Mouse (Mus musculus) CH12.LX (cell line): ENCODE results near the gene Acyp1. TPM values are rescaled to one million over a fixed set of nuclear protein-coding genes. Genes with fewer than 3 reads are reported as not detected.
A peak's percentile ranks its signal among the peaks of the same experiment; 100 is the strongest.

Experiments used
- DNase-seq: peaks from one replicate; pipeline ENCODE4 v3.0.0-alpha.2; 2013; ENCODE audit errors: extremely low read depth
- H3K27ac ChIP-seq: 2 replicates; pipeline ENCODE4 v1.5.1; 2012; ENCODE audit warnings: low read depth, mild to moderate bottlenecking, control low read depth, moderate library complexity; ENCODE audit not compliant: insufficient read depth
- H3K27me3 ChIP-seq: replicated peaks from 2 replicates; pipeline ENCODE3; 2012; ENCODE audit warnings: inconsistent platforms
- H3K36me3 ChIP-seq, 2 experiments: replicated peaks in 1 of 2; 2 replicates each; pipeline versions ENCODE3 to v1.6.1; 2012; ENCODE audit warnings: inconsistent platforms in 1 of 2, low read length in 1 of 2, mild to moderate bottlenecking in 1 of 2, mixed read lengths in 1 of 2, moderate library complexity in 1 of 2; ENCODE audit not compliant: control insufficient read depth in 1 of 2, insufficient read depth in 1 of 2
- H3K4me1 ChIP-seq, 2 experiments: 2 replicates each; pipeline ENCODE4 v1.6.1; 2012; ENCODE audit warnings: inconsistent platforms in 1 of 2, moderate library complexity in 1 of 2; ENCODE audit not compliant: insufficient read depth in 2 of 2, control insufficient read depth in 1 of 2
- H3K4me2 ChIP-seq: 2 replicates; pipeline ENCODE4 v1.6.1; 2012; ENCODE audit warnings: low read depth, mild to moderate bottlenecking, control low read depth; ENCODE audit not compliant: poor library complexity, insufficient read depth, severe bottlenecking
- H3K4me3 ChIP-seq, 3 experiments: fragments of 150-350 bp in 1 of 3; sonication (generic) in 1 of 3; replicated peaks in 1 of 3; 2 replicates each; pipeline versions ENCODE3 to v1.5.1; 2011 to 2012; ENCODE audit warnings: low read depth in 2 of 3, low read length in 2 of 3, mild to moderate bottlenecking in 2 of 3, moderate library complexity in 2 of 3, control low read depth in 1 of 3, improper control_type of control experiment in 1 of 3, inconsistent platforms in 1 of 3, mixed read lengths in 1 of 3; ENCODE audit not compliant: poor library complexity in 1 of 3
- H3K79me2 ChIP-seq: replicated peaks from 2 replicates; pipeline ENCODE4 v1.6.1; 2012; ENCODE audit warnings: mild to moderate bottlenecking, moderate library complexity; ENCODE audit not compliant: control insufficient read depth, poor library complexity, insufficient read depth, severe bottlenecking; ENCODE audit errors: extremely low read depth
- H3K9ac ChIP-seq: 2 replicates; pipeline ENCODE4 v1.6.1; 2012; ENCODE audit warnings: low read depth, mild to moderate bottlenecking, control low read depth, moderate library complexity; ENCODE audit not compliant: insufficient read depth
- H3K9me3 ChIP-seq: replicated peaks from 2 replicates; pipeline ENCODE3; 2012; ENCODE audit warnings: low read length, inconsistent platforms, mixed read lengths
- BHLHE40 ChIP-seq: IDR thresholded peaks from 2 replicates; pipeline ENCODE4 v1.6.1; 2011; ENCODE audit warnings: mild to moderate bottlenecking, low read depth, low read length, improper control_type of control experiment
- CHD1 ChIP-seq: IDR thresholded peaks from 2 replicates; pipeline ENCODE4 v1.6.1; 2012; ENCODE audit warnings: low read depth, low read length, improper control_type of control experiment, inconsistent platforms
- CHD2 ChIP-seq: IDR thresholded peaks from 2 replicates; pipeline ENCODE4 v1.6.1; 2011; ENCODE audit warnings: low read length, improper control_type of control experiment
- CTCF ChIP-seq, 2 experiments: IDR thresholded peaks in 1 of 2; conservative IDR thresholded peaks in 1 of 2; 2 replicates each; pipeline ENCODE4 v1.5.1; 2011 to 2012; ENCODE audit warnings: low read depth in 2 of 2, low read length in 2 of 2, improper control_type of control experiment in 1 of 2, inconsistent platforms in 1 of 2, mild to moderate bottlenecking in 1 of 2, moderate library complexity in 1 of 2
- E2F4 ChIP-seq: IDR thresholded peaks from 2 replicates; pipeline ENCODE4 v1.6.1; 2011; ENCODE audit warnings: low read depth, low read length, improper control_type of control experiment; ENCODE audit not compliant: insufficient replicate concordance
- ELF1 ChIP-seq: IDR thresholded peaks from 2 replicates; pipeline ENCODE4 v1.6.1; 2014; ENCODE audit warnings: low read depth, mild to moderate bottlenecking, inconsistent platforms, low read length, improper control_type of control experiment
- EP300 ChIP-seq: IDR thresholded peaks from 2 replicates; pipeline ENCODE4 v1.6.1; 2011; ENCODE audit warnings: low read length, improper control_type of control experiment
- ETS1 ChIP-seq: conservative IDR thresholded peaks from 2 replicates; pipeline ENCODE4 v1.6.1; 2012; ENCODE audit warnings: low read depth, mild to moderate bottlenecking, inconsistent platforms, low read length, improper control_type of control experiment, moderate library complexity
- GABPA ChIP-seq: IDR thresholded peaks from 2 replicates; pipeline ENCODE4 v1.6.1; 2012; ENCODE audit warnings: low read depth, low read length, improper control_type of control experiment, inconsistent platforms; ENCODE audit not compliant: insufficient replicate concordance
- HCFC1 ChIP-seq: IDR thresholded peaks from 2 replicates; pipeline ENCODE4 v1.6.1; 2012; ENCODE audit warnings: low read depth, mild to moderate bottlenecking, inconsistent platforms, low read length, improper control_type of control experiment
- IRF4 ChIP-seq: IDR thresholded peaks from 2 replicates; pipeline ENCODE4 v1.6.1; 2014; ENCODE audit warnings: low read depth, mild to moderate bottlenecking, inconsistent platforms, low read length, improper control_type of control experiment
- JUN ChIP-seq: IDR thresholded peaks from 2 replicates; pipeline ENCODE4 v1.6.1; 2011; ENCODE audit warnings: low read depth, mild to moderate bottlenecking, low read length, improper control_type of control experiment, moderate library complexity; ENCODE audit not compliant: insufficient read depth
- JUND ChIP-seq: conservative IDR thresholded peaks from 2 replicates; pipeline ENCODE4 v1.6.1; 2011; ENCODE audit warnings: low read depth, low read length, improper control_type of control experiment
- KAT2A ChIP-seq: IDR thresholded peaks from 2 replicates; pipeline ENCODE4 v1.6.1; 2012; ENCODE audit warnings: low read length, improper control_type of control experiment, inconsistent platforms; ENCODE audit not compliant: insufficient replicate concordance
- MAFK ChIP-seq: IDR thresholded peaks from 2 replicates; pipeline ENCODE4 v1.6.1; 2011; ENCODE audit warnings: low read length, improper control_type of control experiment; ENCODE audit not compliant: insufficient replicate concordance
- MAX ChIP-seq: IDR thresholded peaks from 2 replicates; pipeline ENCODE4 v1.6.1; 2011; ENCODE audit warnings: low read length, improper control_type of control experiment
- MAZ ChIP-seq: IDR thresholded peaks from 2 replicates; pipeline ENCODE4 v1.6.1; 2012; ENCODE audit warnings: low read depth, mild to moderate bottlenecking, inconsistent platforms, low read length, improper control_type of control experiment, moderate library complexity
- MEF2A ChIP-seq: IDR thresholded peaks from 2 replicates; pipeline ENCODE4 v1.6.1; 2014; ENCODE audit warnings: low read depth, mild to moderate bottlenecking, inconsistent platforms, low read length, improper control_type of control experiment, borderline replicate concordance
- MXI1 ChIP-seq: IDR thresholded peaks from 2 replicates; pipeline ENCODE4 v1.6.1; 2011; ENCODE audit warnings: mild to moderate bottlenecking, low read depth, low read length, improper control_type of control experiment
- MYC ChIP-seq: IDR thresholded peaks from 2 replicates; pipeline ENCODE4 v1.6.1; 2011; ENCODE audit warnings: low read depth, mild to moderate bottlenecking, improper control_type of control experiment, low read length
- NELFE ChIP-seq: IDR thresholded peaks from 2 replicates; pipeline ENCODE4 v1.6.1; 2011; ENCODE audit warnings: low read depth, low read length, improper control_type of control experiment
- NRF1 ChIP-seq: IDR thresholded peaks from 2 replicates; pipeline ENCODE4 v1.6.1; 2014; ENCODE audit warnings: low read depth, mild to moderate bottlenecking, inconsistent platforms, low read length, improper control_type of control experiment, moderate library complexity
- PAX5 ChIP-seq: IDR thresholded peaks from 2 replicates; pipeline ENCODE4 v1.6.1; 2012; ENCODE audit warnings: low read length, inconsistent platforms, mixed read lengths
- POLR2A ChIP-seq: IDR thresholded peaks from 2 replicates; pipeline ENCODE4 v1.6.1; 2011; ENCODE audit warnings: low read depth, mild to moderate bottlenecking, improper control_type of control experiment, low read length
- POLR2AphosphoS2 ChIP-seq: IDR thresholded peaks from 2 replicates; pipeline ENCODE4 v1.6.1; 2011; ENCODE audit warnings: low read depth, low read length, improper control_type of control experiment
- RAD21 ChIP-seq: IDR thresholded peaks from 2 replicates; pipeline ENCODE4 v1.6.1; 2011; ENCODE audit warnings: low read depth, mild to moderate bottlenecking, low read length, improper control_type of control experiment, moderate library complexity
- RCOR1 ChIP-seq: conservative IDR thresholded peaks from 2 replicates; pipeline ENCODE4 v1.6.1; 2012; ENCODE audit warnings: low read depth, mild to moderate bottlenecking, inconsistent platforms, low read length, improper control_type of control experiment
- SIN3A ChIP-seq: IDR thresholded peaks from 2 replicates; pipeline ENCODE4 v1.6.1; 2012; ENCODE audit warnings: low read length, improper control_type of control experiment, inconsistent platforms
- SMC3 ChIP-seq: IDR thresholded peaks from 2 replicates; pipeline ENCODE4 v1.6.1; 2011; ENCODE audit warnings: low read depth, low read length, improper control_type of control experiment
- TBP ChIP-seq: conservative IDR thresholded peaks from 2 replicates; pipeline ENCODE4 v1.6.1; 2011; ENCODE audit warnings: low read depth, low read length, improper control_type of control experiment
- TCF12 ChIP-seq: IDR thresholded peaks from 2 replicates; pipeline ENCODE4 v1.6.1; 2014; ENCODE audit warnings: low read depth, mild to moderate bottlenecking, inconsistent platforms, low read length, improper control_type of control experiment
- UBTF ChIP-seq: IDR thresholded peaks from 2 replicates; pipeline ENCODE4 v1.6.1; 2012; ENCODE audit warnings: low read depth, mild to moderate bottlenecking, inconsistent platforms, low read length, improper control_type of control experiment, moderate library complexity
- USF1 ChIP-seq: IDR thresholded peaks from 2 replicates; pipeline ENCODE4 v1.6.1; 2014; ENCODE audit warnings: low read depth, mild to moderate bottlenecking, inconsistent platforms, low read length, improper control_type of control experiment
- USF2 ChIP-seq: conservative IDR thresholded peaks from 2 replicates; pipeline ENCODE4 v1.6.1; 2011; ENCODE audit warnings: low read depth, low read length, improper control_type of control experiment
- ZC3H11A ChIP-seq: IDR thresholded peaks from 2 replicates; pipeline ENCODE4 v1.6.1; 2012; ENCODE audit warnings: low read depth, mild to moderate bottlenecking, inconsistent platforms, low read length, improper control_type of control experiment
- ZKSCAN1 ChIP-seq: IDR thresholded peaks from 2 replicates; pipeline ENCODE4 v1.6.1; 2012; ENCODE audit warnings: low read depth, inconsistent platforms, low read length, improper control_type of control experiment, borderline replicate concordance
- ZMIZ1 ChIP-seq: IDR thresholded peaks from 2 replicates; pipeline ENCODE4 v1.6.1; 2012; ENCODE audit warnings: low read depth, mild to moderate bottlenecking, inconsistent platforms, low read length, improper control_type of control experiment
- ZNF384 ChIP-seq: IDR thresholded peaks from 2 replicates; pipeline ENCODE4 v1.6.1; 2012; ENCODE audit warnings: low read depth, low read length, improper control_type of control experiment, inconsistent platforms
- dilution Hi-C: fragments of 300-500 bp; cut with MboI; formaldehyde crosslinking; loops from 2 replicates; pipeline ENCODE4 v1.14.3; 2020; ENCODE audit warnings: low sequenced_read_pairs; ENCODE audit not compliant: extremely low pct_unique_long_range_greater_than_20kb, extremely low pct_ligation_motif_present
- in situ Hi-C: fragments of 300-500 bp; cut with MboI; formaldehyde crosslinking; loops from 3 replicates; pipeline ENCODE4 v1.14.3; 2019; ENCODE audit warnings: low sequenced_read_pairs, low pct_ligation_motif_present, low pct_unique_long_range_greater_than_20kb, mixed read lengths
- polyA plus RNA-seq: library from polyadenylated mRNA; unstranded; fragments of >175 nt; gene quantifications from 2 replicates; pipeline ENCODE4 v1.2.1, GENCODE M21; 2012; ENCODE audit warnings: low read depth; ENCODE audit not compliant: insufficient read length
- total RNA-seq, 2 experiments: library from RNA; depleted of rRNA; stranded (reverse); fragments of 300-350 nt in 1 of 2; fragments of >200 nt in 1 of 2; gene quantifications; 2 replicates each; pipeline ENCODE4 v1.2.3; 2012 to 2014

Acyp1 gene
- total and polyA plus RNA-seq, 3 experiments, result 15.3 to 37.2 (median 27.5) TPM

- no peak overlapping the region for H3K4me3 ChIP-seq
- no peaks in the 10 kb centered on the region for H3K79me2 ChIP-seq
- peaks cover 78 to 94% of the 10 kb centered on the region in 2 experiments for H3K36me3 ChIP-seq
- 0 out of 2 replicates have a peak overlapping the region, but pooled peaks have one; percentile 4 for H3K27ac ChIP-seq
- DNase-seq, result peak; percentile 85
- H3K9me3 ChIP-seq, result no peaks in the 10 kb centered on the region
- dilution Hi-C loops (no loop called here), in situ Hi-C loops (no loop called here)
- TF ChIP-seq HCFC1 (no peak), MAFK (no peak), PAX5 (no peak), TBP (no peak), USF2 (peak; percentile 81), MEF2A (no peak), SMC3 (peak; percentile 45), POLR2A (no peak), ZKSCAN1 (no peak), CHD2 (no peak), ETS1 (peak; percentile 68), JUND (peak; percentile 86), TCF12 (no peak), ZMIZ1 (no peak), CHD1 (no peak), NRF1 (no peak), BHLHE40 (peak; percentile 97), ZNF384 (no peak), JUN (peak; percentile 73), ZC3H11A (no peak), MYC (no peak), CTCF (conservative IDR thresholded peaks at IDR 0.05 in 1 of 2, IDR thresholded peaks at IDR 0.05 in 1 of 2; ENCODE audit: low read depth in 2 of 2, low read length in 2 of 2) (peak in 1 of 2 experiments; percentile 46; a peak in 2 of 4 replicates), RCOR1 (no peak), RAD21 (peak; percentile 46), IRF4 (peak; percentile 82), NELFE (no peak), MAX (no peak), E2F4 (no peak), ELF1 (no peak), GABPA (no peak), USF1 (peak; percentile 84), SIN3A (no peak), POLR2AphosphoS2 (no peak), MXI1 (no peak), MAZ (no peak), EP300 (peak; percentile 67), UBTF (no peak), KAT2A (no peak)
- no peaks in the 10 kb centered on the region for H3K27me3 ChIP-seq
- no peak overlapping the region for H3K9ac ChIP-seq
- peaks cover 11 to 21% of the 10 kb centered on the region in 2 experiments for H3K4me1 ChIP-seq
- H3K4me2 ChIP-seq, result peak overlapping the region; percentile 9; the same call in 1 of the 2 replicates
Measured at GRCm38 (mm10) chr12:85304725-85305124, 16.5 kb upstream of the Acyp1 start.
